Mouse (Mus musculus): ENCODE measurements around the gene Fmnl3. TPM values are rescaled to one million over a fixed set of nuclear protein-coding genes. Genes with fewer than 3 reads are reported as not detected.

Gene Fmnl3
- polyA plus RNA-seq, 1 experiment from 2014 or later, result 10.9 TPM

GRCm38 (mm10) chr15:99352306-99352705, 18.0 kb downstream of the Fmnl3 start:
- no peak overlapping the region for H3K27ac ChIP-seq (replicated peaks)
- H3K36me3 ChIP-seq, result no peaks in the 10 kb centered on the region
- WGBS, result 84% methylated on average over 5 of the region's 5 CpGs
- no peak overlapping the region for H3K4me3 ChIP-seq
- no peak for DNase-seq (ENCODE audit: low spot score)
- peaks cover 4% of the 10 kb centered on the region; the same call in 1 of the 2 replicates for H3K4me1 ChIP-seq
- H3K27me3 ChIP-seq (ENCODE audit: low read depth, poor library complexity, severe bottlenecking), result no peaks in the 10 kb centered on the region
- H3K9me3 ChIP-seq (replicated peaks), result no peaks in the 10 kb centered on the region

- H3K36me3 ChIP-seq, result no peaks in the 10 kb centered on the region
- no peak overlapping the region for H3K4me3 ChIP-seq
- no peaks in the 10 kb centered on the region for H3K27me3 ChIP-seq (ENCODE audit: low read depth, poor library complexity, severe bottlenecking)
- no peak overlapping the region for H3K27ac ChIP-seq (replicated peaks)
- WGBS, result 86% methylated on average over 6 of the region's 6 CpGs
- peaks cover 4% of the 10 kb centered on the region; the same call in 1 of the 2 replicates for H3K4me1 ChIP-seq
- no peak for DNase-seq (ENCODE audit: low spot score)
- H3K9me3 ChIP-seq (replicated peaks), result no peaks in the 10 kb centered on the region
These were observed 18.7 kb downstream of the Fmnl3 start for GRCm38 (mm10) chr15:99351610-99352009.

DNA sequence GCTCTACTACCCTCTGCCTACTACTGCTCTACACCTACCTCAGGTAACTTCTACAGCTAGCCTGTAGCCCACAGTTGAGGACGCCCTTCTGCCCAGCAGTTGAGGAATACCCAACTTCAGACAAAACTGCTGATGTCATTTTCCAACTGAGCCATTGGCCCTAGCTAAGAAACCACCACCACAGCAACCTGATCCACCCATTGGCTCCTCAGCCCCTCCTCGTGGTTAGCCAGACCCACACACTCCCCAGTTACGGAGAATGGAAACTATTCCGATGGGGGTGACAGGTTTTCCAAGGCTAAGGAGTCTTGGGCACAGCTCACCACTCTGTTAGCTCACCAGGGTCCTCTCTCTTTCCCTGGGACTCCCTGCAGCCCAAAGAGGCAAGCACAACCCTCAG, 25.3 kb downstream of the Fmnl3 start:
- Histone ChIP-seq H3K27ac (replicated peaks) (no peak overlapping the region), H3K36me3 (no peaks in the 10 kb centered on the region), H3K4me1 (peaks cover 47% of the 10 kb centered on the region), H3K9me3 (replicated peaks) (no peaks in the 10 kb centered on the region), H3K27me3 (ENCODE audit: low read depth, poor library complexity, severe bottlenecking) (no peaks in the 10 kb centered on the region), H3K4me3 (no peak overlapping the region)
- WGBS, result 78% methylated on average over 4 of the region's 4 CpGs
- DNase-seq (ENCODE audit: low spot score), result no peak

DNA sequence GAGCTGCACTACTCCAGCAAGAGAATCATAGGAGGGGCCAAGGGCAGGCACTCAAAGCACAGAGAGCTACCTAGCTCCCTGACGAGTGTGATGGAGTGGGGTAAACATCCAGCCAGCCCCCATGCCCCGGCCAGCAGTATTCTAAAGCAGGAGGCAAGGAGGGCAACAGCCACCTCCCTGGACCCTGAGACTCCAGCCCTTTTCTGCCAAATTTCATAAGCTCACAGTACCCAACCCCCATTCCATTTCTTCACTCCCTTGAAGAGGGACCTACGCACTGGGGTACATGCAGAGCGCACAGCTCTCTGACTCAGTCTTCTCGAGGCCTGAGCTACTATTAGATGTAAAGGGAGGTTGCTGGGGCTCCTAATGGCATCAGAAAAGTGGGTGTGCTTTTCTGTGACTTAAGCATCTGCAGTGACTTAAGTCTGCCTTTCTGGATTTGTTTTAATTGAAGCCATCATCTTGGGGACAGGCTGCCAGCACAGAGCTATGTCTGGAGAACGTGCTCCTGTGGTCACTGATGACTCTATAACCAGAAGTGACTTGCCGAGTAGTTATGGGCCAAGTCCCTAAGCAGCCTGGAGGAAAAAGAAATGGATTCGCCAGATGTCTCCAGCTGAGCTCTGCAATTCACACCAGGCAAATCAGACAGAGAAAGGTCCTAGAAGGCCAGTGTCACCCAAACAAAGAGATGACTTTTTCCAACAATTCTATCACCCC, 26.0 kb downstream of the Fmnl3 start:
- H3K4me3 ChIP-seq, result 0 out of 2 replicates have a peak overlapping the region, but pooled peaks have one; percentile 0
- no peaks in the 10 kb centered on the region for H3K9me3 ChIP-seq (replicated peaks)
- peaks cover 54% of the 10 kb centered on the region for H3K4me1 ChIP-seq
- H3K27ac ChIP-seq (replicated peaks), result peak overlapping the region; percentile 53; the same call in 1 of the 2 replicates
- WGBS, result 82% methylated on average over 8 of the region's 8 CpGs
- H3K27me3 ChIP-seq (ENCODE audit: low read depth, poor library complexity, severe bottlenecking), result no peaks in the 10 kb centered on the region
- no peaks in the 10 kb centered on the region for H3K36me3 ChIP-seq
- DNase-seq (ENCODE audit: low spot score), result no peak

GRCm38 (mm10) chr15:99343414-99344147, 26.7 kb downstream of the Fmnl3 start:
- H3K27ac ChIP-seq (replicated peaks), result peak overlapping the region; percentile 53
- peaks cover 59% of the 10 kb centered on the region for H3K4me1 ChIP-seq
- no peaks in the 10 kb centered on the region for H3K36me3 ChIP-seq
- no peaks in the 10 kb centered on the region for H3K27me3 ChIP-seq (ENCODE audit: low read depth, poor library complexity, severe bottlenecking)
- 0 out of 2 replicates have a peak overlapping the region, but pooled peaks have one; percentile 0 for H3K4me3 ChIP-seq
- no peaks in the 10 kb centered on the region for H3K9me3 ChIP-seq (replicated peaks)
- 70% methylated on average over 5 of the region's 5 CpGs for WGBS
- DNase-seq (ENCODE audit: low spot score), result no peak

GRCm38 (mm10) chr15:99342194-99342981, 27.9 kb downstream of the Fmnl3 start:
- Histone ChIP-seq H3K4me1 (peaks cover 59% of the 10 kb centered on the region), H3K4me3 (no peak overlapping the region), H3K9me3 (replicated peaks) (no peaks in the 10 kb centered on the region), H3K27ac (replicated peaks) (0 out of 2 replicates have a peak overlapping the region, but pooled peaks have one; percentile 33), H3K27me3 (ENCODE audit: low read depth, poor library complexity, severe bottlenecking) (no peaks in the 10 kb centered on the region), H3K36me3 (no peaks in the 10 kb centered on the region)
- WGBS, result 52% methylated on average over 9 of the region's 9 CpGs
- no peak for DNase-seq (ENCODE audit: low spot score)

GRCm38 (mm10) chr15:99341102-99341501, 29.2 kb downstream of the Fmnl3 start:
- Histone ChIP-seq H3K27me3 (ENCODE audit: low read depth, poor library complexity, severe bottlenecking) (no peaks in the 10 kb centered on the region), H3K27ac (replicated peaks) (no peak overlapping the region), H3K4me3 (no peak overlapping the region), H3K36me3 (no peaks in the 10 kb centered on the region), H3K4me1 (peaks cover 59% of the 10 kb centered on the region), H3K9me3 (replicated peaks) (no peaks in the 10 kb centered on the region)
- DNase-seq (ENCODE audit: low spot score), result no peak
- 92% methylated on average over 3 of the region's 3 CpGs for WGBS

GRCm38 (mm10) chr15:99339669-99340068, 30.6 kb downstream of the Fmnl3 start:
- WGBS, result 66% methylated on average over 6 of the region's 6 CpGs
- H3K4me1 ChIP-seq, result peaks cover 54% of the 10 kb centered on the region
- no peak for DNase-seq (ENCODE audit: low spot score)
- H3K27ac ChIP-seq (replicated peaks), result peak overlapping the region; percentile 42; the same call in 1 of the 2 replicates
- no peaks in the 10 kb centered on the region for H3K9me3 ChIP-seq (replicated peaks)
- no peaks in the 10 kb centered on the region for H3K36me3 ChIP-seq
- no peaks in the 10 kb centered on the region for H3K27me3 ChIP-seq (ENCODE audit: low read depth, poor library complexity, severe bottlenecking)
- no peak overlapping the region for H3K4me3 ChIP-seq

DNA sequence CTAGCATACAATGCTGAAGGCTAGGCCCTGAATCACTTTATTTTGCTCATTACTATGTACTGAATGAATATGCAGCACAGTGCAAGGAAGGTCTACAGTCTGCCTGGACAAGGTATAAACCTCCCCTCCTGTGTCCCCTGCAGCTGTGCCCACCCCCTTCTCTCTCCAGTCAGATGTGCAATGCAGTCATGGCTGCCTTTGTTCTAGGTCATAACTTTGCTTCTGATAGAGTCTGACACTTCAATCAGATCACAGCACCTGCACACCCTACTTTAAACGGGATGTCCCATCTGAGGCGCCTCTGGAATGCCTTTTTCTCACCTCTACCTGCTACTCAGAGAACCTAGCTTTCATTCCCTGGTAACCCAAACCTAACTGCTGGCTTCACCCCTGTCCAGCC, 31.4 kb downstream of the Fmnl3 start:
- Histone ChIP-seq H3K36me3 (0 out of 2 replicates have a peak, but pooled peaks cover 2% of the 10 kb centered on the region), H3K27me3 (ENCODE audit: low read depth, poor library complexity, severe bottlenecking) (no peaks in the 10 kb centered on the region), H3K4me1 (peaks cover 53% of the 10 kb centered on the region), H3K27ac (replicated peaks) (no peak overlapping the region), H3K9me3 (replicated peaks) (no peaks in the 10 kb centered on the region), H3K4me3 (no peak overlapping the region)
- DNase-seq (ENCODE audit: low spot score), result no peak
- 95% methylated on average over 2 of the region's 2 CpGs for WGBS

- H3K4me1 ChIP-seq, result peaks cover 56% of the 10 kb centered on the region
These were observed 34.4 kb downstream of the Fmnl3 start for GRCm38 (mm10) chr15:99335801-99336320.

DNA sequence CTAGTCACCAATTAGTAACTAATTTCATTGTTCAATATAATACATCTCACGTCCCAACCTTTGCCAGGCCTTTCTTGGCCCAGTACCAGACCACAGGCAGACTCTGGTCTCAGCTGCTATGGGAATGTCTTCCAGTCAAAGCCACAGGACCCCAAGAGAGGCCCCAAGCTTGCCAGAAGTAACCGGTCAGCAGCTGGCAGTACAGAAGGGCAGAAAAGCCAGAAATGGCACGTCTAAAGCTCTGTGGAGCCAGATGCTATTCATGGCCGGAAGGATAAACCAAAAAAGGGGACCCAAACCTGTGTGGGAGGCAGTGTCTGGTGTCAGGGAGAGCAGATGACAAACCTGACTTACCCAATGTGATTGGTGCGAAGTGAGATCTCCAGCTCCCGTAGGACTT, 35.8 kb downstream of the Fmnl3 start:
- H3K27ac ChIP-seq (replicated peaks), result no peak overlapping the region

More at GRCm38 (mm10) chr15:99335801-99336320, 34.4 kb downstream of the Fmnl3 start:
- Histone ChIP-seq H3K9me3 (replicated peaks) (no peaks in the 10 kb centered on the region), H3K27me3 (ENCODE audit: low read depth, poor library complexity, severe bottlenecking) (no peaks in the 10 kb centered on the region), H3K27ac (replicated peaks) (no peak overlapping the region), H3K36me3 (0 out of 2 replicates have a peak, but pooled peaks cover 2% of the 10 kb centered on the region), H3K4me3 (no peak overlapping the region)
- WGBS, result 81% methylated on average over 8 of the region's 8 CpGs
- no peak for DNase-seq (ENCODE audit: low spot score)

DNA sequence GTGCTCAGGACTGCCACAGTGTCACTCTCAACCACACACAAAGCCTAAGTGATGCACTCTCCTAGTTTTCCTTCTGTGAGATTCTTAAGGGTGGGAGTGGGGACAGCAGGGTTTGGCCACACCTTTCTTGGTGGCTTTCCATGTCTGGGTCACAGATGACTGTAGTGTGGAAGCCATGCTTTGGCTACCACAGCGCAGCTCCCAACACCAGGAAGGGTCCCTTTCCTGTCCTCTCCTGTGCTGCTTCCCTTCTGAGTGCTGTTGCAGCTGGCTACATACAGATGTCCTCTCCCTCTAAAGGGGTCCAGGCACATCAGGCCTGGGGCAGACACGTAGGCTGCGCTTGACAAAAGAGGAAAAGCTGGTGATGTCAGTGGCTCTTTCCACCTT, 36.6 kb downstream of the Fmnl3 start:
- no peak for DNase-seq (ENCODE audit: low spot score)
- Histone ChIP-seq H3K36me3 (peaks cover 11% of the 10 kb centered on the region), H3K27me3 (ENCODE audit: low read depth, poor library complexity, severe bottlenecking) (peaks cover 17% of the 10 kb centered on the region), H3K4me1 (peaks cover 45% of the 10 kb centered on the region), H3K4me3 (no peak overlapping the region), H3K9me3 (replicated peaks) (no peaks in the 10 kb centered on the region), H3K27ac (replicated peaks) (peak overlapping the region; percentile 78)
- WGBS, result 95% methylated on average over 3 of the region's 3 CpGs

More for the DNA sequence above, 35.8 kb downstream of the Fmnl3 start:
- Histone ChIP-seq H3K4me1 (peaks cover 46% of the 10 kb centered on the region), H3K27me3 (ENCODE audit: low read depth, poor library complexity, severe bottlenecking) (peaks cover 9% of the 10 kb centered on the region), H3K36me3 (0 out of 2 replicates have a peak, but pooled peaks cover 2% of the 10 kb centered on the region), H3K4me3 (no peak overlapping the region), H3K9me3 (replicated peaks) (no peaks in the 10 kb centered on the region)
- 93% methylated on average over 6 of the region's 6 CpGs for WGBS
- DNase-seq (ENCODE audit: low spot score), result no peak

All from midbrain, embryonic 10.5 days (tissue).